In the genomic region with DNA sequence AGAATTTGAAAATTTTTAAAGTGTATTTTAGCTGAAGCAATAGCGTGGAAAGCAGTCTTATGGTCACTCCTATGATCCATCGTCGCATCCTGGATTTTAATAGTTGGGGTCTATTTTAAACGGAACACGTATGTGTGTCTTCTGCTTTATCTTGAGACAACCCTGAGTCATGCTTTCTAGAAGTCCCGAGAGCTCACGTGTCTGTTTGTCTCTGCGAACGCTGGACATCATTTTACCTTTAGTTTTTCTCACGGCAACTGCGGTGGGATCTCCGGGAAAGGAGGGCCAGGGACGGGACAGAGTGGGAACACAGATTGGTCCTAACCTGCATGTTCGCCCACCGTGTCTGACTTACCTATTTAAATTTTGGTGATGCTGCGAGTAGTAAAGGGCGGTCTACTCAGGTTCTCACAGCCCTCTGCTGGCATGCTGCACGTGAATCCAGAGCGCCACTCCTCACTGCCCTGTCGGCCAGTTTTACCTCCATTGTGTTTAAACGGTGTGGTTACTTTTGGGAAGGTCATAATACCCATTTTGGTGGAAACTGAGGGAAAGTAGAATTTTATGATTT, we compare ENCODE assay signal across 8 mouse cellular contexts. TPM values are rescaled to one million over a fixed set of nuclear protein-coding genes. Genes with fewer than 3 reads are reported as not detected.
DNase-seq lines count a peak whose midpoint lies in the region; ATAC-seq and TF ChIP-seq lines count a peak whose summit lies in the region.

No protein-coding gene starts in this region.

- no peak overlapping the region for H3K27ac ChIP-seq in lung, embryonic 14.5 days (ENCODE audit: low read depth)
- peak overlapping the region; percentile 3; the same call in 1 of the 2 replicates for H3K27ac ChIP-seq in liver, embryonic 13.5 days

- H3K36me3 ChIP-seq in lung, embryonic 14.5 days (ENCODE audit: insufficient read depth), result no peaks in the 10 kb centered on the region
- H3K36me3 ChIP-seq in liver, embryonic 13.5 days, result no peaks in the 10 kb centered on the region

- peak overlapping the region; percentile 29; the same call in 1 of the 2 replicates for H3K9ac ChIP-seq in lung, embryonic 14.5 days
- H3K9ac ChIP-seq in liver, embryonic 13.5 days, result peak overlapping the region; percentile 91

- no peaks in the 10 kb centered on the region for H3K9me3 ChIP-seq in lung, embryonic 14.5 days (ENCODE audit: low read depth, low read length)
- H3K9me3 ChIP-seq in liver, embryonic 13.5 days (replicated peaks), result no peaks in the 10 kb centered on the region

- H3K27me3 ChIP-seq in lung, embryonic 14.5 days (ENCODE audit: insufficient read depth, low read length), result no peaks in the 10 kb centered on the region
- no peaks in the 10 kb centered on the region for H3K27me3 ChIP-seq in liver, embryonic 13.5 days

- no peak for TF ChIP-seq CTCF in lung, embryonic 14.5 days (IDR thresholded peaks at IDR 0.05; ENCODE audit: low read depth)

- peak; percentile 46 for DNase-seq in lung, embryonic 14.5 days
- DNase-seq in lung, postnatal 14 days, result no peak
- DNase-seq in cerebellum, postnatal 25 days, result peak; percentile 44 to 46
- DNase-seq in induced T-regulatory cell, adult 2 months (ENCODE audit: low read depth), result peak; percentile 18
- peak; percentile 22 for DNase-seq in liver, embryonic 13.5 days
- no peak for DNase-seq in retina, postnatal 1 day
- DNase-seq in frontal cortex, postnatal 14 days (ENCODE audit: low spot score in 2 of 2), result no peak
- no peak for DNase-seq in right cerebral cortex, adult 18-20 months

- no peak for ATAC-seq in lung, embryonic 14.5 days (ENCODE audit: insufficient read depth)
- no peak for ATAC-seq in liver, embryonic 13.5 days (ENCODE audit: low read depth)

- no peaks in the 10 kb centered on the region for H3K4me1 ChIP-seq in lung, embryonic 14.5 days (ENCODE audit: insufficient read depth)
- peaks cover 33% of the 10 kb centered on the region for H3K4me1 ChIP-seq in liver, embryonic 13.5 days (replicated peaks)

- peak overlapping the region; percentile 68 for H3K4me3 ChIP-seq in lung, embryonic 14.5 days (ENCODE audit: low read depth, low read length)
- peak overlapping the region; percentile 78 for H3K4me3 ChIP-seq in liver, embryonic 13.5 days (replicated peaks)

- WGBS in lung, embryonic 14.5 days, result 19% methylated on average over 21 of the region's 21 CpGs
- WGBS in liver, embryonic 13.5 days (ENCODE audit: insufficient replicate concordance), result 18% methylated on average over 21 of the region's 21 CpGs

- peak overlapping the region; percentile 91 for H3K4me2 ChIP-seq in lung, embryonic 14.5 days
- peak overlapping the region; percentile 95 for H3K4me2 ChIP-seq in liver, embryonic 13.5 days

RNA-seq across cellular contexts. Expression of a gene that starts 1.4 kb away (rescaled TPM):
- polyA plus RNA-seq in lung, embryonic 14.5 days (2014; fragmentation: Nextera tagmentation; extraction: Ambion mirVana), result 15.6 and 16.6 TPM in 2 replicates
- 3.8 and 4.9 TPM in 2 replicates for polyA plus RNA-seq in liver, embryonic 13.5 days (2015; fragmentation: Nextera tagmentation; extraction: Ambion mirVana)

RNA-seq across cellular contexts. Expression of a gene that starts 42.5 kb away (rescaled TPM):
- 166 and 173 TPM in 2 replicates for polyA plus RNA-seq in lung, embryonic 14.5 days (2014; fragmentation: Nextera tagmentation; extraction: Ambion mirVana)
- polyA plus RNA-seq in liver, embryonic 13.5 days (2015; fragmentation: Nextera tagmentation; extraction: Ambion mirVana), result 130 and 144 TPM in 2 replicates

RNA-seq across cellular contexts. Expression of a gene that starts 43.9 kb away (rescaled TPM):
- 0.47 and 0.78 TPM in 2 replicates for polyA plus RNA-seq in lung, embryonic 14.5 days (2014; fragmentation: Nextera tagmentation; extraction: Ambion mirVana)
- polyA plus RNA-seq in liver, embryonic 13.5 days (2015; fragmentation: Nextera tagmentation; extraction: Ambion mirVana), result 9.8 and 12.1 TPM in 2 replicates

Comparison
In these comparisons a context has a peak if more than half of its experiments do, and no peak if none do; other contexts are left out.
1. DNase-seq: peak in lung, embryonic 14.5 days (single experiment), cerebellum, postnatal 25 days (2 of 2), induced T-regulatory cell, adult 2 months (single experiment) and liver, embryonic 13.5 days (single experiment); none in lung, postnatal 14 days (single experiment), retina, postnatal 1 day (single experiment), frontal cortex, postnatal 14 days (0 of 2) and right cerebral cortex, adult 18-20 months (single experiment).